Mouse (Mus musculus) layer of hippocampus, adult 18-20 months (tissue): ENCODE measurements at regions not wholly inside any gene's neighbourhood (a gene's known extent, or its start where the extent isn't known, plus 50 kb on each side); places are given as distances from the start of the nearest gene placed in this dataset.
A peak's percentile ranks its signal among the peaks of the same experiment; 100 is the strongest.

ENCODE experiments used
- DNase-seq, 2 experiments: peaks; one replicate each; pipeline ENCODE4 v3.0.0; 2022; ENCODE audit warnings: low spot score in 2 of 2

DNA sequence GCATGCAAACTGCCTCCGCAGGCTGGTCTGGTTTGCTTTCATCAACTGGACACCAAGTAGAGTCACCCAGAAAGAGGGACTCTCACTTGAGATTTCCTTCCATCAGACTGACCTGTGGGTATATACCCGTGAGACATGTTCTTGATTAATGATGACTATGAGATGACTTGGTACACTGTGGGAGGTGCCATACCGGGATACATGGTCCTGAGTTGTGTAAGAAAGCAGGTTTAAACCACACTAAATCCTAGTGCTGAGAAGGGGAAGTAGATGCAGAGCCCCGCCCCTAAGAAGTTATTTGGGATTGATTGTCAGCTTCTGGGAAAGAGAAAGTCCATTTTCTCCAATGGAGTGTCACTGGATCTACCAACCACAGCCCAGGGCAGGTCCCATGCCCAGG, 196.2 kb upstream of the Bcl6 start:
- no peak for DNase-seq

GRCm38 (mm10) chr16:24183216-24183615, 194.6 kb upstream of the Bcl6 start:
- no peak for DNase-seq

DNA sequence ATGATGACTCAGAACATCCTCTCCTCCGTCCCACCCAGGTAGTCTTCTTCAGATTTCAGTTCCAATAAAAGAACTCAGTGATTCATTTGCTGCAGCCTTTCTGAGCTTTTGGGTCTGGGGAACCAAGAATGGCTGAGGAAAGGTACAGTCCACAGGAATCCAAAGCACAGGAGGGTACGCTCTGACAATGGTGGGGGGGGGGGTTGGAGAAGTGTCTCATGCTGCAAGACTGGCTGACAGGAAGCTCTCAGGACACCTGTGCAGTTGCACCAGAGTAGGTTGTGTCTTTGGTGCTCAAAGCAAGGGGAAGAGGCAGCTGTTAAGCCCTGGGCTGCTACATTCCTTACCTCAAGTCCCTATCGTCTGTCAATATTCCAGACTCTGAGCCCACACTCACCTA, 192.7 kb upstream of the Bcl6 start:
- DNase-seq, result no peak

GRCm38 (mm10) chr16:24180666-24181065, 192.0 kb upstream of the Bcl6 start:
- no peak for DNase-seq

DNA sequence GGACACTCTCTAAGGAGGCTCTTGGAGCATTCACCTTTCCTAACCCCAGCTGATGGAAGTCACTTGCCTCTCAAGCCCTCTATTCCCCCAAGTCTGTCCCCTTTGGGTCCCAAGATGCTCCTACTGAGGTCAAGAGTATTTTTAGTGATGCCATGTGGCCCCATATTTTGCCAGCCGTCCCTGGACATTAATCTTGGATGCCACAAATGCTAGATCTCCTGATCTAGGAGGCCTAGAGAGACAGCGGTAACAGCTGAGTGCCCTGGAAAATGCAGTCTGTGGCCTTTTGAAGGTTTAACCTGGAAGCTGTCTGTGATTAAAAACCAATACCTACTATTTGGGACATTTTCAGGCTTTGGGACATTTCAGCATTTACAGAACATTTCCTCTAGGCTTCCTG, 188.9 kb upstream of the Bcl6 start:
- no peak for DNase-seq

DNA sequence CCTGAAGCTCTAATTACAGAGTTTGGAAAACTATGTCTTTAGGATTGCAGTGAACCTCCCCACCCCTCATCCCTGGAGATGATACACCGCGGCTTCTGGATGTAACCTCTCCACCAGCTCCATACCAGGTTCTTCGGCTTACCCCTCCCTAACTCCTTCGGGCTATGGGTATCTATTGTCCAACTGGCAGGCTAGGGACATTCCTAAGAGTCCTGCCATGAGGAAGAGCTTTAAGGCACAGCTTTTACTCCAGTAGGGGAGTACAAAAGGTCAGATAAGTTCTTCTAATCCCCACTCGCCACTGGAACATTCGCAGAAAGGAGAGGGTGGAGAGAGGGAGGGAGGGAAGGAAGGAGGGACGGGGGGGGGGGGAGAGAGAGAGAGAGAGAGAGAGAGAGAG, 188.5 kb upstream of the Bcl6 start:
- DNase-seq, result no peak

DNA sequence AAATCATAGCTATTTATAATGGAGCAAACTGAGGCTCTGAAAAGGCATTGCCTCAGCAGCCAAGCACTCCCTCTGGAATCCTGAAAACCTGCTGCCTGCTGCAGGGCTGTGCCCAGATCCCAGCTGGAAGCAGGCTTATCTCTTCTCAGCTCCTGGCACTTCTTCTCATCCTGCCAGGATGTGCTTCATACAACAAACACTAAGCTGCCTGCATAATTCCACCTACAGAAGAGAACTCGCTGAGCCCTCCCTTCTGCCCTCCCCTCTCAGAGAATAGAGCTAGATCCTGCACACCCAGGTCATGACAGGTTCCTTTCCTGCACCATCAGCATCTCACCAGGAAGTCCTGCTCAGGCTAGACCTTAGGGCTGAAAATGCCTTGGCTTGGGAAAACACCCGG, 187.4 kb upstream of the Bcl6 start:
- DNase-seq, result peak; percentile 35 to 60

DNA sequence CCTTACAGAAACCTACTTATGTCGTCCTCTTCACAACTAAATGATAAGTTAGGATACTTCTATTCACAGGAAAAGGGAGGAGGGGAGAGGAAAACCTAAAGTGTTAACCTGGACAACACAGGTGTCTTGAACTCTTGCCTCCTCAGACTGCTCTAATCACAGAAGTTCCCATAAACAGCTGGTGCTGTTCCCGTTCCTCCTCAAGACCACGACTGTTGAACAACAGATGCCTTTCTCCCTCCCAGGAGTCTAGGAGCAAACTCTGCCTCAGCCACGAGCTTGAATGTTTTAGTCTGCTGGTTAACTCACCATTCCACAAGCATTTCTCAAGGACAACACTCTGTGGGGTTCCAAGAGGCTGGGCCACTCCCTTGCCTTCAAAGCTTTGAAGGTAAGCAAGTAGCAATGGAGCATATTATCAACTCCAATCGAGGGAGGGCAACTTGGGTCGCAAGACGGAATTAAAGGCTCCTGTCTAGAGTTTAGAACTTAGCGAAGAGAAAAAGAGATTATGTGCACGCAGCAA, 186.6 kb upstream of the Bcl6 start:
- no peak for DNase-seq

- no peak for DNase-seq
Observed at GRCm38 (mm10) chr16:24174595-24174994, 185.9 kb upstream of the Bcl6 start.

DNA sequence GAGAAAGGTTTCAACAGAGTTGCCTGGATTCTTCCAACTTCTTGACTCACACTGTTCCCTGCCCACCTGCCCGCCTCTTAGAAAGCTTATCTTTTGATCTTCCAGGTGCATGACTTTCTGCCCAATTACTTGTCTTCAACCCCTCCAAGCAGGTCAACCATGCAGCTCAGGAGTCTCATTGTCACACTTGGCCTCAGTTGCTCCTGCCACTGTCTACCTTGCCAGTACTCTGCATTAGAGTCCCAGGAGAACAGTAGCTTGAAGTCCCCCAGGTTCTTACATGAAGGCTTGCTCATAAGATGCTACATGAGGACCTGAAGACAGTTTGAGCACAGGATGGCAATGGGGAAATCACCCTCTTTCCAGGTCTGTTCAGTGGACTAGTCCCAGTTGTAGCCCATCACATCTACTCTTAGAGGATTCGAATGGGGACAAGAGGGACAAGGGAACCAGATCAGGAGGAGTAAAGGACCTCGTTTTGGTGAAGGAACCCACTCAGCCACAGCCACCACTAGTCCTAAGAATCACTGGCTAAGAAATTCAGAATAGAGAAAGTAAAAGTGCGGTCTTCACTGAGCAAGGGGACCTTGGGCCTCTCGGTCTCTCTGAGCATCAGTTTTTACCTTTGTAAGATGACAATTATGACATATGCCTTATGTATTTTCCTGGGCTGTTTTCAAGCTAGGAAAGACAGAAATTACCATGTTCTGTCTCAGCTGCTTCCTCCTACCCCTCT, 185.3 kb upstream of the Bcl6 start:
- no peak for DNase-seq

- no peak for DNase-seq
Observed at GRCm38 (mm10) chr16:24172653-24173052, 184.0 kb upstream of the Bcl6 start.

DNA sequence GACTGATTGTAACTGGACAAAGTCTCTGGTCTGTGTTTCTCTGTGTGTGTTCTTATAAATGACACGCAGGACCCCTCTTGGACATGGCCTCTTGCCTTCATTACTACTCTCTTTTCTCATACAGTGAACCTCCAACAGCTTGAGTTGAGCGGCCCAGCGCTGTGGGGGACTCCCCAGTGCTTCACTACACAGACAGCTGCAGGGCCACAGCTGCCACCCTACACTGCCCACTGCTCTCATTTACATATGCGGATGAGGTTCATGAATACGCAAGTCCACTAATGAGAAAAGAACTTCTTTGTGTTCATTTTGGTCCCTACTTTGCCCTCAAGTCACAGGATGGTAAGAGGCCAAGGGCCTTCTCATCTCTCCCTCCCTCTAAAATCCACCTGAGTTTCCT, 183.4 kb upstream of the Bcl6 start:
- DNase-seq, result no peak

GRCm38 (mm10) chr16:24171161-24171560, 182.5 kb upstream of the Bcl6 start:
- DNase-seq, result no peak

DNA sequence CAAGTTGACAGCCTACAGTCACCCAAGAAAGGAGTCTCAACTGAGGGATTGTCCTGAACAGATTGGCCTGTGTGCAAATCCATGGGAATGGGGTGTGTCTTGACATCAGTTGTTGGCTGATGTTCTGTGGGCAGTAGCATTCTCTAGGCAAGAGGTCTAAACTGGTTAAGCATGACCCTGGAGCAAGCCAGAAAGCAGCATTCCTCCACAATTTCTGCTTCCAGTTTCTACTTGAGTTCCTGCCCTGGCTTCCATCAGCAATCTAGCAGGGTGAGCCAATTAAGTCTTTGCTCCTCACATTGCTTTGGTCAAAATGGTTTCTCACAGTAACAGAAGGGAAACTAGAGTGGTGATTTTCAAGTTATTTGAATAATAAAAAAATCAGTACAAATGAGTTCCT, 177.8 kb upstream of the Bcl6 start:
- no peak for DNase-seq

DNA sequence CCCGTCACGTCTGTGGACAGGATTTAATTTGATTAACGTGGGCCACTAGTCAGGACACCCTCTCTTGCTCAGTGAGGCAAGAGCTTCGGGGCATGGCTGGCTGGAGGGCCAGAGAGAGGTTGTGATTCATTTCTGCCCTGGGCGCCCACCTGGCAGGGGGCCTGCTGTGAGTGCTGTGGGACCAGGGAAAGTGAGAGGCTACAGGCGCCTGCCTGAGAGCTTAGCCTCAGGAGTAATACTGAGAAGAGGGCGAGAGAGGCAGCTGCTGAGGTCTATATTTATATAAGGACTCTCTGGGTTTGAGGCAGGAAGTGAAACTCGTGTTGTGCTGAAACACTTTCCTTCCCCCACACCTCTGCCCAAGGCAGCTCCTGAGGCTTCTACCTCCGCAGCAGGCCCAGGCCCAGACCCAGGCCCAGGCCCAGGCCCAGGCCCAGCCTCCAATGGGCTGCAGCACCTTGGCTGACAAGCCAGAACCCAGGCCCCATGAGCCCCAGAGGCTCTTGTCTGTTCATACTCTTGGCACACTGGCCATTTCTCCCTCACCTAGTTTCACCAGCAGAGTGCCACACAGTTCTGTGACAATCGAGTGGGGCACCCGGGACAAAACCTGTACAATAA, 176.9 kb upstream of the Bcl6 start:
- no peak for DNase-seq

GRCm38 (mm10) chr16:24160705-24161285, 172.1 kb upstream of the Bcl6 start:
- no peak for DNase-seq

DNA sequence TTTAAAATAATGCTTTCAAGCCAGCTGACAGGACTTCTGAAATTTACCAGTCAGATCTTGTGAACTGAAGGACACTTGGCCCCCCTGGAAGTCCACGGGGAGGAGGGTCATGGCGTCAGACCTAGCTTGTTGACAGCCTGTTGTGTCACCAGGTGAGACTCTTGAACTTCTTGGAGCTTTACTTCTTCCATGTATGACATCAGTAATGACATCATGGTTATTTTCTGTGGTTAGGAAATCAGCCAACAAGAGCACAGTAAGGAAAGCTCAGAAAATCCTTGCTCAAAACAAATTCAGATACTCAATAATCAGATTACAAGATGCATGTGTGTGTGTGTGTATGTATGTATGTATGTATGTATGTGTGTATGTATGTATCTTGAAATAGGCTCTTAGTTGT, 170.7 kb upstream of the Bcl6 start:
- no peak for DNase-seq

- no peak for DNase-seq
Observed at GRCm38 (mm10) chr16:24157753-24158152, 169.1 kb upstream of the Bcl6 start.

GRCm38 (mm10) chr16:24156729-24157430, 168.2 kb upstream of the Bcl6 start:
- peak; percentile 45 to 74 for DNase-seq

DNA sequence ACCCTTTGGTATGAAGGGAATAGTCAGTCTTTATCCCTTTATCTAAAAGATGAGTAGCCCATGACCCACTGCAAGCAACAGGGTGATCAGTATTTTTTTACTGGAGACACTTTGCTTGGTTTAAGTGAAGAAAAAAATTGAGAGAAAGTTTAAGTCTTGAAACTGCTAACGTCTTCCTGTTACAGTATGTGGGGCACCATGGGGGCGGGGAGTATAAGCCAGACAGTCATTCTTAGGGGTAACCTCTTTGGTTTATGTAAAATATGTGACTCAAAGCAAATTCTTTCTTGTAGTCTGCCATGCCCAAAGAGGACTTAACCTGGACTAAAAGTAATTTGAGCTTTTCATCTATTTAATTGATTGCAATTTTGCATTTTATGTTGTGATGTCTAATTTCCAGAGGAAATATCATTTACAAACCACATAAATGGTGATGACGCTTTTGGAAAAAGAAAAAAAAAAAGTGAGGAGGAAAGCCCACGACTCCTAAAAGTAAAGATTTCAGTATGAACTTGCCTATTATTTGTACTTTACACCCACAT, 166.2 kb upstream of the Bcl6 start:
- no peak for DNase-seq

- DNase-seq, result no peak
Observed at GRCm38 (mm10) chr16:24153943-24154342, 165.3 kb upstream of the Bcl6 start.

- DNase-seq, result no peak
Observed at GRCm38 (mm10) chr16:24151831-24152247, 163.2 kb upstream of the Bcl6 start.
